Mouse (Mus musculus): ENCODE data around the gene Nol9.

DNA sequence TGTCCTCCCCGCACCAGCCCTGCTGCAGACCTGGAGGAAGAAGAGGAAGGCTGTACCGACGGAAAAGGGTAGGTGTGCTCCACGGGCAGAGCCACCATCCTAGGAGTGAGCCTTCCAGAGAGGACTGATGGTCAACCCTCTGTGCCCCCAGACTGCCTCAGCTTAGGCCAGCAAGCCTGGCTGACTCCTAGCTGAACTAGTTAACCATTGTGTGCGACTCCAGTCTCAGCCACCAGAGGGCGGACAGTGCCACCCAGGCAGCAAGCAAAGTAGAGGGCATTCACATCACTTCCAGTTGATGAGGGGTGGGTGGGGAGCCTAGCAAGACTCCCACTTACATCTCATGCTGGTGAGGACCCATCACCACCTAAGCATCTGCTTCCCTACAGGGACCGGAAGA is 63.9 kb downstream of the Nol9 start:
- TF ChIP-seq CTCF (IDR thresholded peaks at IDR 0.05; ENCODE audit: borderline replicate concordance, insufficient read depth, low read length) (peak; percentile 94), POLR2A (IDR thresholded peaks at IDR 0.05; ENCODE audit: low read depth, low read length) (no peak)

Data from embryonic fibroblast, embryonic 13.5 days (primary cell).